34 mouse cellular contexts compared by ENCODE assay signal in the genomic region with DNA sequence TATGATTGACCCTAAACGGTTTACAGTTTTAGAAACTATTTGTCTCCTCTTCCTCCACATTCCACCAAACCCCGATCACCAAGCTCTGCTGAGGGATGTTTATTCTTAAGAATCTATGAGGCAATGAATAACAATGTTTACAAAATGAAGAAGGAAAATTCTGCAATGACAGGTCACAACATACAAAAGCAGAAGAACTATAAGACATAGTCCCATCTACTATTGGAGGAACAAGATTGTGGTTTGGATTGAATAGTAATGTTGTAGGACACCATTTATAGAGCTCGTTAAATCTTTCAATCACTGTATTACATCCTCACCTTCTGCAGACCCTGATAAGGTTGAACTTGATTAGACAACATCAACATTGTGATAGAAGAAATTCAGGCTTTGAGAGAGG. TPM values are rescaled to one million over a fixed set of nuclear protein-coding genes. Genes with fewer than 3 reads are reported as not detected.
DNase-seq lines count a peak whose midpoint lies in the region; ATAC-seq and TF ChIP-seq lines count a peak whose summit lies in the region.
"Had no signal": no experiment of that assay in that cellular context is flagged by ENCODE, and none has a peak within 500 bp of the region (broad histone marks: within the 10 kb centered on the region; RNA-seq: fewer than 3 reads in every experiment).

No protein-coding gene starts in this region.

- peak; percentile 77 for ATAC-seq in megakaryocyte, adult 5-6 weeks (ENCODE audit: poor library complexity, severe bottlenecking)
- ATAC-seq in neutrophil, adult 5-6 weeks (ENCODE audit: extremely low read depth, insufficient number of reproducible peaks, low FRiP score, poor library complexity, severe bottlenecking), result peak; percentile 33; the same call in 1 of the 2 replicates
- ATAC-seq: activated CD4-positive, CD25-positive, alpha-beta regulatory T cell, adult 4 months; forebrain, embryonic 16.5 days had no signal

- no peak overlapping the region for H3K9ac ChIP-seq in liver, adult 2 months (ENCODE audit: low read depth, low read length)
- H3K9ac ChIP-seq: embryonic facial prominence, embryonic 13.5 days; forebrain, embryonic 12.5 days; hindbrain, embryonic 12.5 days; hindbrain, embryonic 15.5 days had no signal

- no peaks in the 10 kb centered on the region for H3K9me3 ChIP-seq in midbrain, embryonic 10.5 days (replicated peaks)
- H3K9me3 ChIP-seq: embryonic facial prominence, embryonic 10.5 days; embryonic facial prominence, embryonic 13.5 days; forebrain, embryonic 12.5 days; hindbrain, embryonic 12.5 days; hindbrain, embryonic 15.5 days had no signal

- DNase-seq in liver, adult 2 months (ENCODE audit: extremely low read depth, low read depth, low spot score), result no peak
- no peak for DNase-seq in liver
- DNase-seq in midbrain, embryonic 10.5 days (ENCODE audit: low spot score), result no peak
- DNase-seq in adrenal gland, postnatal 36 days, result no peak
- DNase-seq: adrenal gland, adult 8-10 months; adrenal gland, postnatal 25 days; cerebellum, adult 11-12 months; cerebellum, adult 8-10 months; cerebellum, postnatal 10 days; cerebellum, postnatal 36 days; embryo, embryonic 11 days; gastrocnemius, postnatal 10 days; gastrocnemius, postnatal 36 days had no signal

- H3K36me3 ChIP-seq in liver, adult 2 months (ENCODE audit: control insufficient read depth, insufficient read depth, low read length), result no peaks in the 10 kb centered on the region
- no peaks in the 10 kb centered on the region for H3K36me3 ChIP-seq in midbrain, embryonic 10.5 days
- H3K36me3 ChIP-seq: embryonic facial prominence, embryonic 10.5 days; embryonic facial prominence, embryonic 13.5 days; forebrain, embryonic 12.5 days; hindbrain, embryonic 12.5 days; hindbrain, embryonic 15.5 days had no signal

- WGBS in liver, adult 2 months, result 73% methylated on average over 3 of the region's 3 CpGs
- 50% methylated on average over 3 of the region's 3 CpGs for WGBS in bone marrow, adult 2 months
- 87% methylated on average over 3 of the region's 3 CpGs for WGBS in midbrain, embryonic 10.5 days

- no peak for TF ChIP-seq CTCF in liver, adult 2 months (IDR thresholded peaks at IDR 0.05; ENCODE audit: low read depth, low read length)
- TF ChIP-seq CTCF in bone marrow, adult 2 months (IDR thresholded peaks at IDR 0.05; ENCODE audit: control insufficient read depth, insufficient read depth, low read length), result no peak

- no peaks in the 10 kb centered on the region for H3K79me2 ChIP-seq in liver, adult 2 months (ENCODE audit: control insufficient read depth, insufficient read depth, low read length)

- peak overlapping the region; percentile 33; the same call in 1 of the 2 replicates for H3K4me3 ChIP-seq in liver, adult 2 months (ENCODE audit: insufficient read depth, low read depth, low read length)
- H3K4me3 ChIP-seq in bone marrow, adult 2 months (replicated peaks; ENCODE audit: control insufficient read depth, low read depth, low read length), result peak overlapping the region; percentile 71
- H3K4me3 ChIP-seq in midbrain, embryonic 10.5 days, result no peak overlapping the region
- H3K4me3 ChIP-seq: embryonic facial prominence, embryonic 10.5 days; embryonic facial prominence, embryonic 13.5 days; erythroblast, embryonic 14.5 days; forebrain, embryonic 12.5 days; hindbrain, embryonic 12.5 days; hindbrain, embryonic 15.5 days had no signal

- no peak for TF ChIP-seq POLR2A in liver, adult 2 months (IDR thresholded peaks at IDR 0.05; ENCODE audit: extremely low read depth, insufficient read depth, low read length)
- no peak for TF ChIP-seq POLR2A in bone marrow, adult 2 months (IDR thresholded peaks at IDR 0.05; ENCODE audit: borderline replicate concordance, control insufficient read depth, low read depth, low read length)

- H3K27me3 ChIP-seq in liver, adult 2 months (ENCODE audit: control insufficient read depth, insufficient read depth, low read length), result no peaks in the 10 kb centered on the region
- no peaks in the 10 kb centered on the region for H3K27me3 ChIP-seq in midbrain, embryonic 10.5 days (ENCODE audit: low read depth, poor library complexity, severe bottlenecking)
- H3K27me3 ChIP-seq: embryonic facial prominence, embryonic 13.5 days; forebrain, embryonic 12.5 days; hindbrain, embryonic 12.5 days; hindbrain, embryonic 15.5 days had no signal

- H3K4me1 ChIP-seq in liver, adult 2 months (ENCODE audit: control insufficient read depth, insufficient read depth, low read length), result no peaks in the 10 kb centered on the region
- H3K4me1 ChIP-seq in bone marrow, adult 2 months (ENCODE audit: control insufficient read depth, insufficient read depth, low read length), result no peaks in the 10 kb centered on the region; the same call in 1 of the 2 replicates
- H3K4me1 ChIP-seq in midbrain, embryonic 10.5 days, result no peaks in the 10 kb centered on the region
- H3K4me1 ChIP-seq: embryonic facial prominence, embryonic 10.5 days; embryonic facial prominence, embryonic 13.5 days; forebrain, embryonic 12.5 days; hindbrain, embryonic 12.5 days; hindbrain, embryonic 15.5 days had no signal

- no peak overlapping the region for H3K27ac ChIP-seq in liver, adult 2 months (replicated peaks; ENCODE audit: insufficient read depth, low read depth, low read length)
- peak overlapping the region; percentile 70; the same call in 1 of the 2 replicates for H3K27ac ChIP-seq in bone marrow, adult 2 months (ENCODE audit: control insufficient read depth, insufficient read depth, low read depth, low read length, poor library complexity)
- H3K27ac ChIP-seq in midbrain, embryonic 10.5 days (replicated peaks), result no peak overlapping the region
- H3K27ac ChIP-seq: embryonic facial prominence, embryonic 10.5 days; embryonic facial prominence, embryonic 13.5 days; forebrain, embryonic 12.5 days; hindbrain, embryonic 12.5 days; hindbrain, embryonic 15.5 days had no signal

RNA-seq across cellular contexts. Expression of a gene that starts 1.1 kb away (rescaled TPM):
- 6.3 and 8.5 TPM in 2 replicates for total RNA-seq in liver, adult 2 months (2014; rRNA removed)
- polyA plus RNA-seq in liver, adult 2 months (2012; rRNA removed), result 1.9 and 4.7 TPM in 2 replicates
- 4.9 and 29.1 TPM in 2 replicates for polyA plus RNA-seq in bone marrow, adult 2 months (2011; ENCODE audit: insufficient read depth, insufficient read length, low replicate concordance, missing spikeins)
- 65.4 and 74.3 TPM in 2 replicates for total RNA-seq in megakaryocyte, adult 5-6 weeks (2015)
- 53.9 and 57.5 TPM in 2 replicates for total RNA-seq in megakaryocyte, adult 5-6 weeks (2017)
- total RNA-seq in neutrophil, adult 5-6 weeks (2017), result 117 and 122 TPM in 2 replicates
- polyA plus RNA-seq in midbrain, embryonic 10.5 days (2016; fragmentation: Nextera tagmentation; extraction: Ambion mirVana), result not detected in 2 replicates
- not detected for total RNA-seq in adrenal gland, postnatal 36 days (2021)
- total RNA-seq: ES-E14; gastrocnemius, adult 18-20 months; gastrocnemius, postnatal 36 days; heart, adult 8-10 months had no signal
- polyA plus RNA-seq: brain, embryonic 14.5 days; cortical plate, adult 2 months; embryonic facial prominence, embryonic 10.5 days; embryonic facial prominence, embryonic 13.5 days; erythroblast, embryonic 14.5 days; forebrain, embryonic 12.5 days; forebrain, embryonic 16.5 days; heart, embryonic 11.5 days; hindbrain, embryonic 12.5 days had no signal

RNA-seq across cellular contexts. Expression of a gene that starts 5.0 kb away (rescaled TPM):
- total RNA-seq in liver, adult 2 months (2014; rRNA removed), result 2.3 and 2.7 TPM in 2 replicates
- 0.49 and 0.98 TPM in 2 replicates for polyA plus RNA-seq in liver, adult 2 months (2012; rRNA removed)
- 48.5 and 137 TPM in 2 replicates for polyA plus RNA-seq in bone marrow, adult 2 months (2011; ENCODE audit: insufficient read depth, insufficient read length, low replicate concordance, missing spikeins)
- total RNA-seq in megakaryocyte, adult 5-6 weeks (2015), result 335 and 343 TPM in 2 replicates
- total RNA-seq in megakaryocyte, adult 5-6 weeks (2017), result 80.8 and 91.0 TPM in 2 replicates
- 93.9 and 95.4 TPM in 2 replicates for total RNA-seq in neutrophil, adult 5-6 weeks (2017)
- polyA plus RNA-seq in midbrain, embryonic 10.5 days (2016; fragmentation: Nextera tagmentation; extraction: Ambion mirVana), result not detected in 2 replicates
- total RNA-seq in adrenal gland, postnatal 36 days (2021), result not detected
- total RNA-seq: adrenal gland, postnatal 25 days; ES-E14; gastrocnemius, adult 18-20 months; gastrocnemius, postnatal 36 days; heart, postnatal 25 days had no signal
- polyA plus RNA-seq: embryonic facial prominence, embryonic 10.5 days; embryonic facial prominence, embryonic 13.5 days; erythroblast, embryonic 14.5 days; forebrain, embryonic 12.5 days; forebrain, embryonic 16.5 days; heart, embryonic 11.5 days; hindbrain, embryonic 12.5 days; hindbrain, embryonic 15.5 days had no signal

RNA-seq across cellular contexts. Expression of a gene that starts 5.0 kb away (rescaled TPM):
- not detected in 2 replicates for total RNA-seq in liver, adult 2 months (2014; rRNA removed)
- not detected in 2 replicates for polyA plus RNA-seq in liver, adult 2 months (2012; rRNA removed)
- not detected in 2 replicates for polyA plus RNA-seq in bone marrow, adult 2 months (2011; ENCODE audit: insufficient read depth, insufficient read length, low replicate concordance, missing spikeins)
- total RNA-seq in megakaryocyte, adult 5-6 weeks (2015), result not detected in 2 replicates
- total RNA-seq in megakaryocyte, adult 5-6 weeks (2017), result not detected in 2 replicates
- total RNA-seq in neutrophil, adult 5-6 weeks (2017), result not detected in 2 replicates
- not detected in 2 replicates for polyA plus RNA-seq in midbrain, embryonic 10.5 days (2016; fragmentation: Nextera tagmentation; extraction: Ambion mirVana)
- not detected for total RNA-seq in adrenal gland, postnatal 36 days (2021)
- total RNA-seq: adrenal gland, adult 8-10 months; adrenal gland, postnatal 25 days; ES-E14; gastrocnemius, adult 18-20 months; gastrocnemius, postnatal 10 days; gastrocnemius, postnatal 36 days; heart, adult 8-10 months; heart, postnatal 25 days; hematopoietic stem cell, adult 5-6 weeks had no signal
- polyA plus RNA-seq: brain, embryonic 14.5 days; cortical plate, adult 2 months; embryonic facial prominence, embryonic 10.5 days; embryonic facial prominence, embryonic 13.5 days; erythroblast, embryonic 14.5 days; forebrain, embryonic 12.5 days; forebrain, embryonic 16.5 days; heart, embryonic 11.5 days; heart, embryonic 14.5 days; heart, postnatal 0 days; hindbrain, embryonic 12.5 days; hindbrain, embryonic 15.5 days had no signal

RNA-seq across cellular contexts. Expression of a gene that starts 27.7 kb away (rescaled TPM):
- total RNA-seq in liver, adult 2 months (2014; rRNA removed), result not detected in 2 replicates
- polyA plus RNA-seq in liver, adult 2 months (2012; rRNA removed), result not detected in 2 replicates
- 0.95 TPM in 1 of 2 replicates, not detected in the other for polyA plus RNA-seq in bone marrow, adult 2 months (2011; ENCODE audit: insufficient read depth, insufficient read length, low replicate concordance, missing spikeins)
- total RNA-seq in megakaryocyte, adult 5-6 weeks (2015), result not detected in 2 replicates
- total RNA-seq in megakaryocyte, adult 5-6 weeks (2017), result not detected in 2 replicates
- not detected in 2 replicates for total RNA-seq in neutrophil, adult 5-6 weeks (2017)
- polyA plus RNA-seq in midbrain, embryonic 10.5 days (2016; fragmentation: Nextera tagmentation; extraction: Ambion mirVana), result 0.65 and 0.83 TPM in 2 replicates
- total RNA-seq in adrenal gland, postnatal 36 days (2021), result under 1 TPM; 0.13 to 0.26 TPM
- total RNA-seq: adrenal gland, postnatal 25 days; hematopoietic stem cell, adult 5-6 weeks had no signal
- polyA plus RNA-seq: activated CD4-positive, CD25-positive, alpha-beta regulatory T cell, adult 4 months; erythroblast, embryonic 14.5 days had no signal

RNA-seq across cellular contexts. Expression of a gene that starts 55.7 kb away (rescaled TPM):
- 2.9 and 3.1 TPM in 2 replicates for total RNA-seq in liver, adult 2 months (2014; rRNA removed)
- polyA plus RNA-seq in liver, adult 2 months (2012; rRNA removed), result 1.9 and 6.5 TPM in 2 replicates
- polyA plus RNA-seq in bone marrow, adult 2 months (2011; ENCODE audit: insufficient read depth, insufficient read length, low replicate concordance, missing spikeins), result 7.4 and 21.3 TPM in 2 replicates
- 7.5 and 10.1 TPM in 2 replicates for total RNA-seq in megakaryocyte, adult 5-6 weeks (2015)
- total RNA-seq in megakaryocyte, adult 5-6 weeks (2017), result 1.9 TPM in 1 of 2 replicates, not detected in the other
- total RNA-seq in neutrophil, adult 5-6 weeks (2017), result 4.0 TPM in 1 of 2 replicates, not detected in the other
- 38.1 and 46.8 TPM in 2 replicates for polyA plus RNA-seq in midbrain, embryonic 10.5 days (2016; fragmentation: Nextera tagmentation; extraction: Ambion mirVana)
- 10 to 100 TPM; 38.7 to 53.8 TPM for total RNA-seq in adrenal gland, postnatal 36 days (2021)
- polyA plus RNA-seq: erythroblast, embryonic 14.5 days had no signal

Comparison
In these comparisons a context has a peak if more than half of its experiments do, and no peak if none do; other contexts are left out.
1. RNA of a gene that starts 5.0 kb away (total RNA-seq): 80.8 to 343 TPM in megakaryocyte, adult 5-6 weeks and 93.9 to 95.4 TPM in neutrophil, adult 5-6 weeks; 2.3 to 2.7 TPM in liver, adult 2 months and not detected in adrenal gland, postnatal 36 days; every median in the first group is over 10 times any median in the second.